Mouse (Mus musculus) ES-Bruce4 (cell line): ENCODE measurements around the gene Pcif1. TPM values are rescaled to one million over a fixed set of nuclear protein-coding genes. Genes with fewer than 3 reads are reported as not detected.

ENCODE experiments used
- H3K27ac ChIP-seq: 2 replicates; pipeline ENCODE4 v1.5.1; 2012; ENCODE audit warnings: low read length, inconsistent platforms; ENCODE audit not compliant: insufficient read depth
- H3K27me3 ChIP-seq: 2 replicates; pipeline ENCODE4 v1.6.1; 2012; ENCODE audit warnings: mild to moderate bottlenecking, low read length, inconsistent platforms; ENCODE audit not compliant: control insufficient read depth, poor library complexity, insufficient read depth, severe bottlenecking
- H3K36me3 ChIP-seq: 2 replicates; pipeline ENCODE4 v1.6.1; 2012; ENCODE audit warnings: inconsistent platforms, mild to moderate bottlenecking, low read length, moderate library complexity; ENCODE audit not compliant: control insufficient read depth, poor library complexity, insufficient read depth, severe bottlenecking
- H3K4me1 ChIP-seq: one replicate; pipeline ENCODE4 v1.8.1; 2011; ENCODE audit warnings: low read length; ENCODE audit not compliant: control insufficient read depth, insufficient read depth
- H3K4me3 ChIP-seq: 2 replicates; pipeline ENCODE4 v1.5.1; 2011; ENCODE audit warnings: low read depth, mild to moderate bottlenecking, low read length
- H3K9ac ChIP-seq: 2 replicates; pipeline ENCODE4 v1.6.1; 2012; ENCODE audit warnings: low read depth, mild to moderate bottlenecking, inconsistent platforms; ENCODE audit not compliant: poor library complexity, severe bottlenecking
- H3K9me3 ChIP-seq: replicated peaks from 2 replicates; pipeline ENCODE4 v1.6.1; 2012; ENCODE audit warnings: mild to moderate bottlenecking, low read length, inconsistent platforms; ENCODE audit not compliant: control insufficient read depth, poor library complexity, insufficient read depth, severe bottlenecking
- CTCF ChIP-seq: IDR thresholded peaks from one replicate; pipeline ENCODE4 v1.8.1; 2011; ENCODE audit warnings: low read depth, low read length
- EP300 ChIP-seq: IDR thresholded peaks from 2 replicates; pipeline ENCODE4 v1.6.1; 2011; ENCODE audit warnings: low read depth, low read length; ENCODE audit not compliant: insufficient read depth
- POLR2A ChIP-seq: IDR thresholded peaks from one replicate; pipeline ENCODE4 v1.8.1; 2011; ENCODE audit warnings: low read length; ENCODE audit not compliant: insufficient read depth
- polyA plus RNA-seq: library from polyadenylated mRNA; stranded (reverse); fragments of >200 nt; gene quantifications from 2 replicates; pipeline ENCODE4 v1.2.4, GENCODE M21; 2011; ENCODE audit warnings: low read depth; ENCODE audit not compliant: missing spikeins, insufficient read depth, insufficient read length

The Pcif1 gene
- polyA plus RNA-seq, 1 experiment: 30.2 TPM

- no peaks in the 10 kb centered on the region for H3K36me3 ChIP-seq
- H3K4me3 ChIP-seq: no peak overlapping the region
- TF ChIP-seq CTCF (no peak), EP300 (no peak), POLR2A (no peak)
- no peaks in the 10 kb centered on the region for H3K4me1 ChIP-seq
- no peaks in the 10 kb centered on the region for H3K27me3 ChIP-seq
- no peak overlapping the region for H3K9ac ChIP-seq
- peak overlapping the region; percentile 57; the same call in 1 of the 2 replicates for H3K27ac ChIP-seq
- no peaks in the 10 kb centered on the region for H3K9me3 ChIP-seq
Observed at GRCm38 (mm10) chr2:164864593-164864992, 14.5 kb upstream of the Pcif1 start.

GRCm38 (mm10) chr2:164866741-164867551, 12.2 kb upstream of the Pcif1 start:
- Histone ChIP-seq H3K4me1 (no peaks in the 10 kb centered on the region), H3K27ac (peak overlapping the region; percentile 78), H3K4me3 (no peak overlapping the region; the same call in 1 of the 2 replicates), H3K27me3 (no peaks in the 10 kb centered on the region), H3K36me3 (no peaks in the 10 kb centered on the region), H3K9ac (no peak overlapping the region), H3K9me3 (no peaks in the 10 kb centered on the region)
- TF ChIP-seq EP300 (peak; percentile 90), CTCF (no peak), POLR2A (no peak)

GRCm38 (mm10) chr2:164867566-164867965, 11.5 kb upstream of the Pcif1 start:
- no peak for TF ChIP-seq EP300
- TF ChIP-seq CTCF: peak; percentile 89
- no peak for TF ChIP-seq POLR2A
- H3K4me1 ChIP-seq: peaks cover 2% of the 10 kb centered on the region
- no peaks in the 10 kb centered on the region for H3K36me3 ChIP-seq
- H3K9me3 ChIP-seq: no peaks in the 10 kb centered on the region
- H3K4me3 ChIP-seq: no peak overlapping the region
- no peaks in the 10 kb centered on the region for H3K27me3 ChIP-seq
- H3K9ac ChIP-seq: no peak overlapping the region
- peak overlapping the region; percentile 78 for H3K27ac ChIP-seq

- peaks cover 5% of the 10 kb centered on the region for H3K4me1 ChIP-seq
- no peak overlapping the region for H3K27ac ChIP-seq
- H3K9me3 ChIP-seq: no peaks in the 10 kb centered on the region
- TF ChIP-seq POLR2A (no peak), CTCF (no peak), EP300 (no peak)
- H3K36me3 ChIP-seq: no peaks in the 10 kb centered on the region
- H3K9ac ChIP-seq: no peak overlapping the region
- no peaks in the 10 kb centered on the region for H3K27me3 ChIP-seq
- no peak overlapping the region for H3K4me3 ChIP-seq
Observed at GRCm38 (mm10) chr2:164868491-164868890, 10.6 kb upstream of the Pcif1 start.

GRCm38 (mm10) chr2:164871602-164872303, 7.4 kb upstream of the Pcif1 start:
- no peak for TF ChIP-seq EP300
- TF ChIP-seq POLR2A: no peak
- peak; percentile 38 for TF ChIP-seq CTCF
- Histone ChIP-seq H3K4me1 (peaks cover 5% of the 10 kb centered on the region), H3K4me3 (no peak overlapping the region), H3K9ac (no peak overlapping the region), H3K27ac (no peak overlapping the region), H3K36me3 (no peaks in the 10 kb centered on the region), H3K9me3 (no peaks in the 10 kb centered on the region), H3K27me3 (no peaks in the 10 kb centered on the region)

- Histone ChIP-seq H3K27me3 (no peaks in the 10 kb centered on the region), H3K4me3 (peak overlapping the region; percentile 43), H3K36me3 (no peaks in the 10 kb centered on the region), H3K27ac (peak overlapping the region; percentile 91), H3K4me1 (peaks cover 7% of the 10 kb centered on the region), H3K9ac (peak overlapping the region; percentile 30), H3K9me3 (no peaks in the 10 kb centered on the region)
- TF ChIP-seq CTCF: no peak
- no peak for TF ChIP-seq EP300
- TF ChIP-seq POLR2A: no peak
Observed at GRCm38 (mm10) chr2:164873621-164874020, 5.5 kb upstream of the Pcif1 start.
